Mouse (Mus musculus): ENCODE data around the gene Scn1b. TPM values are rescaled to one million over a fixed set of nuclear protein-coding genes. Genes with fewer than 3 reads are reported as not detected.

Scn1b gene
- polyA plus RNA-seq, 1 experiment from 2014 or later: 0.81 TPM

DNA sequence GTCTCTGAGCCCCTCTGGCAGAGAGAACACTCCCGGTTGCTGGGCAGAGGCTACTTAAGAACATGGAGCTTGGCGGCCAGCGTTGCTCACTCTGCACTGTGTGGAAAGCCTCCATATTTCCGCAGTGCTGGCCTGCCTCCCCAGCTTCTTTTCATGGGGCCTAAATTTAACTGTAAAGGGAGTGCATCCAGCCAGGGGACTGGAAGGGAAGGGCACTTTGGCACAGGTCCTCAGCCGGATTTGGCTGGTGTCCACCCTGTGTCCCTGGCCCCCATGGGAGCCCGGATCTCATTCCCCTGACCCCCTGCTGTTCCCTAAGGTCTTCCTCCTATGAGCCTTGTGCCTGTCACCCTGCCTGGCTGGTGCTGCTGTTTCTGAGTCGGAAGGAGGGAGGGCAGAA is 8.3 kb downstream of the Scn1b start:
- Histone ChIP-seq H3K9ac (replicated peaks; ENCODE audit: low read length) (no peak overlapping the region), H3K36me3 (replicated peaks; ENCODE audit: control insufficient read depth, insufficient read depth, low read depth, low read length) (no peaks in the 10 kb centered on the region), H3K27me3 (ENCODE audit: control insufficient read depth, insufficient read depth, low read length) (peaks cover 2% of the 10 kb centered on the region; the same call in 1 of the 2 replicates), H3K9me3 (replicated peaks; ENCODE audit: control insufficient read depth, low read length) (no peaks in the 10 kb centered on the region), H3K27ac (replicated peaks; ENCODE audit: low read depth, low read length) (no peak overlapping the region), H3K4me3 (ENCODE audit: low read depth, low read length) (no peak overlapping the region), H3K4me1 (ENCODE audit: control insufficient read depth, insufficient read depth, low read length) (peaks cover 3% of the 10 kb centered on the region; the same call in 1 of the 2 replicates), H3K4me2 (ENCODE audit: low read depth, low read length) (no peak overlapping the region)
- no peak for ATAC-seq (replicated peaks; ENCODE audit: insufficient number of reproducible peaks, low FRiP score, low TSS enrichment, low read depth)
- WGBS: 71% methylated on average over 7 of the region's 7 CpGs
- DNase-seq (ENCODE audit: low spot score): no peak

DNA sequence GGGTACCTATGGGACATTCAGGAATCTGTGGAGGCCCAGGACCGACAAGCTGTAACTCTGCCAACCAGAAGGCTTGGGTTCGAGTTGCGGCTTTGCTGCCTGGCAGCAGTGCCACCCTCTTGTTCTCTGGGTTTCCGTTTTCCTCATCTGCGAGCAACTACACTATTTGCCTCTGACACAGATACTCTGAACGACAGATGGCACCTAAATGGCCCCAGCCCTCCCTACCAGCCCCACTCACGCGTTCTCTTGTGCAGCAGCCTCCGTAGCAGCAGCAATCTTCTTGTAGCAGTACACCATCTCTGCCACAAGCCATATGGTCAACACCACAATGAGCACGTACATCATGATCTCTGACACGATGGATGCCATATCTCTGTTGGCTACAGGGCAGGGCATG is 9.3 kb downstream of the Scn1b start:
- H3K4me1 ChIP-seq (ENCODE audit: control insufficient read depth, insufficient read depth, low read length): peaks cover 3% of the 10 kb centered on the region; the same call in 1 of the 2 replicates
- no peak for ATAC-seq (replicated peaks; ENCODE audit: insufficient number of reproducible peaks, low FRiP score, low TSS enrichment, low read depth)
- WGBS: 89% methylated on average over 11 of the region's 11 CpGs

DNA sequence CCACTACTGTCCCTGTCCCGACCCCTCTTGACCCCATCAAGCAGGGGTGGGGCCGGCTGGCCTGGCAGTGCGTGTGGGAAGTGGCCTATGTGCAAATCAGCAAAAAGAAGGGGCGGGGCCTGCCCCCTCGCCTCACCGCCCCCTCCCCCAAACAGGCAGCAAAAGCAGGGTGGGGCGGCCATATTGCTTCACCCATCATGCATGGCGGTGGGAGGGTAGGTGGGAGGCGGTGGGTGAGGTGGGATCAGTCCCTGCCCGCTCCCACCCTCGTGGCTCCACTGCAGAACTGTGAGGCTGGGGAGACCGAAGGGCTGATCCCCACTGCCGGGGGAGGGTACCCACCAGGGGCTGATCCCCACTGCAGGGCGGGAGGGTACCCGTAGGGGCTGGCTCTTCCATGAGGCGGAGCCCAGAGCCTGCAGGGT is 10.1 kb downstream of the Scn1b start:
- Histone ChIP-seq H3K4me1 (ENCODE audit: control insufficient read depth, insufficient read depth, low read length) (peaks cover 3% of the 10 kb centered on the region; the same call in 1 of the 2 replicates), H3K27ac (replicated peaks; ENCODE audit: low read depth, low read length) (no peak overlapping the region), H3K4me3 (ENCODE audit: low read depth, low read length) (no peak overlapping the region), H3K9ac (replicated peaks; ENCODE audit: low read length) (no peak overlapping the region), H3K9me3 (replicated peaks; ENCODE audit: control insufficient read depth, low read length) (no peaks in the 10 kb centered on the region), H3K27me3 (ENCODE audit: control insufficient read depth, insufficient read depth, low read length) (peaks cover 2% of the 10 kb centered on the region; the same call in 1 of the 2 replicates), H3K36me3 (replicated peaks; ENCODE audit: control insufficient read depth, insufficient read depth, low read depth, low read length) (no peaks in the 10 kb centered on the region), H3K4me2 (ENCODE audit: low read depth, low read length) (no peak overlapping the region)
- DNase-seq (ENCODE audit: low spot score) (peak; percentile 24), ATAC-seq (replicated peaks; ENCODE audit: insufficient number of reproducible peaks, low FRiP score, low TSS enrichment, low read depth) (0 out of 2 replicates have a peak, but pooled peaks have one; percentile 39)
- 31% methylated on average over 16 of the region's 16 CpGs for WGBS

More for the DNA sequence above, 9.3 kb downstream of the Scn1b start:
- Histone ChIP-seq H3K9me3 (replicated peaks; ENCODE audit: control insufficient read depth, low read length) (no peaks in the 10 kb centered on the region), H3K4me2 (ENCODE audit: low read depth, low read length) (no peak overlapping the region), H3K27me3 (ENCODE audit: control insufficient read depth, insufficient read depth, low read length) (peaks cover 2% of the 10 kb centered on the region; the same call in 1 of the 2 replicates), H3K27ac (replicated peaks; ENCODE audit: low read depth, low read length) (no peak overlapping the region), H3K36me3 (replicated peaks; ENCODE audit: control insufficient read depth, insufficient read depth, low read depth, low read length) (no peaks in the 10 kb centered on the region), H3K4me3 (ENCODE audit: low read depth, low read length) (no peak overlapping the region), H3K9ac (replicated peaks; ENCODE audit: low read length) (no peak overlapping the region)
- DNase-seq (ENCODE audit: low spot score): no peak

DNA sequence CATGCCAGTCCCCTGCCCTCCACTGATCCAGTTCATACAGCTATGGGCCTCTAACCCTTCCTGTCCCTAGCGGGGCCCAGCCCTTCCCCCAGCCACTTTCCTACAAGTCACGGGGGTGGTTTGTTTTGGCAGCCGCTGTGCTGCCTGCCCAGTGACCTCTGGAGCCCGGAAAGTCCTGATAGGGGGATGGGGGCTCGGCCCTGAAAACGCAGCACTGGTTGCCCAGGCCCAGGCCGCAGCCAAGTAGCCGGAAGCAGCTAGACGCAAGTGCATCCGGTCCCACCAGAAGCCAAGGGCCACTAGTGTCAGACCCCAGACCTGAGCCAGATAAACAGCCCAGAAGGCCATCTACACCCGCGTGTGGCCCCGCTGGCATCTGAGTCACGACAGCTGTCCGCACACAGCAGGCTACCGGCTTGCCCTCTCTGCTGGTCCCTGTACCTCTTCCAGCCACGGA is 11.2 kb downstream of the Scn1b start:
- Histone ChIP-seq H3K36me3 (replicated peaks; ENCODE audit: control insufficient read depth, insufficient read depth, low read depth, low read length) (no peaks in the 10 kb centered on the region), H3K9me3 (replicated peaks; ENCODE audit: control insufficient read depth, low read length) (no peaks in the 10 kb centered on the region), H3K4me2 (ENCODE audit: low read depth, low read length) (0 out of 2 replicates have a peak overlapping the region, but pooled peaks have one; percentile 26), H3K27me3 (ENCODE audit: control insufficient read depth, insufficient read depth, low read length) (peaks cover 2% of the 10 kb centered on the region; the same call in 1 of the 2 replicates), H3K4me1 (ENCODE audit: control insufficient read depth, insufficient read depth, low read length) (peaks cover 3% of the 10 kb centered on the region; the same call in 1 of the 2 replicates), H3K27ac (replicated peaks; ENCODE audit: low read depth, low read length) (no peak overlapping the region), H3K4me3 (ENCODE audit: low read depth, low read length) (no peak overlapping the region; the same call in 1 of the 2 replicates), H3K9ac (replicated peaks; ENCODE audit: low read length) (peak overlapping the region; percentile 22; the same call in 1 of the 2 replicates)
- WGBS: 9% methylated on average over 17 of the region's 17 CpGs
- DNase-seq (ENCODE audit: low spot score) (peak; percentile 30), ATAC-seq (replicated peaks; ENCODE audit: insufficient number of reproducible peaks, low FRiP score, low TSS enrichment, low read depth) (0 out of 2 replicates have a peak, but pooled peaks have one; percentile 37)

DNA sequence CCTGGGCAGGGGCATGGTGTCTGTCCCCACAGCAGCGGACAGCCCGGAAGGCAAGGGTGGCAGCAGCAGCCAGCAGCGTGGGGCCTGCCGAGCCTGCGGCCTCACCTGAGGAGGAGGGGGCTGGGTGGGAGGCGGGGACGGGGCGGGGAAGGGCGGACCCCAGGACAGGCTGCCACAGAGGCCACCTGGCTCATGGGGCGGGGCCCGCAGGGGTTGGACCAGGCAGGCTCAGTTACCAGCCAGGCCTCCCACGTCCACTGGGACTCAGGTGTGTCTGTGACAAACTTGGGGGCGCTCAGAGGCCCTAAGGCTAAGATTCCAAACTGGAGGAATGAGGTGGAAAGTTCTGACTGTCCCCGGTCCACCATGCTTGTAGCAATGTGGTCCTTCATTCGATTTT is 11.6 kb downstream of the Scn1b start, which contains the start of gene Hpn:
Hpn (minus strand) TSS at position 109 of the 400 bp plus-strand sequence.
- H3K9ac ChIP-seq (replicated peaks; ENCODE audit: low read length): peak within 1 kb of the TSS; percentile 22; the same call in 1 of the 2 replicates
- 15% methylated on average over 15 of the region's 15 CpGs for WGBS
- ATAC-seq (replicated peaks; ENCODE audit: insufficient number of reproducible peaks, low FRiP score, low TSS enrichment, low read depth): peak; percentile 19; the same call in 1 of the 2 replicates
- H3K4me3 ChIP-seq (ENCODE audit: low read depth, low read length): no peak within 1 kb of the TSS; the same call in 1 of the 2 replicates
- no peaks in the 10 kb centered on the region for H3K36me3 ChIP-seq (replicated peaks; ENCODE audit: control insufficient read depth, insufficient read depth, low read depth, low read length)
- DNase-seq (ENCODE audit: low spot score): no peak
- H3K9me3 ChIP-seq (replicated peaks; ENCODE audit: control insufficient read depth, low read length): no peaks in the 10 kb centered on the region
- H3K27me3 ChIP-seq (ENCODE audit: control insufficient read depth, insufficient read depth, low read length): peaks cover 2% of the 10 kb centered on the region; the same call in 1 of the 2 replicates
- H3K4me2 ChIP-seq (ENCODE audit: low read depth, low read length): peak within 1 kb of the TSS; percentile 26; the same call in 1 of the 2 replicates
- H3K27ac ChIP-seq (replicated peaks; ENCODE audit: low read depth, low read length): no peak within 1 kb of the TSS
- H3K4me1 ChIP-seq (ENCODE audit: control insufficient read depth, insufficient read depth, low read length): peaks cover 3% of the 10 kb centered on the region; the same call in 1 of the 2 replicates

DNA sequence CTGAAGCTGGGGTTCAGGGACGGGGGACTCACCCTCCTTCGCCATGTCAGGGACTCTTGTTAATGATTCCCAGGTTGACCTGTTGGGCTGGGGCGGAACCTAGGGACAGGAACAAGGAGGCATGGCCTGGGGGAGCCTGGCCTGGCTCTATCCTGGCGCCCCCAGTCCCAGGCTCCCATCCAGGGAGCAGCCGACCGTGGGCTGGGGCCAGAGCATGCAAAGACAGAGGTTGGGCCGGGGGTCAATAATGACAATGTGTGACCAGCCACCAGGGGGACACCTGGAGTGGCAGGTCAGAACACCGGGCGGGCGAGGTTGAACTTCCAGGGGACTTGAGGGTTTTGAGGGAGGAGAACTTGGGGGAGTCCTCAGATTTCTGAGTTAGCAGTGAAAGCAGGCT is 12.2 kb downstream of the Scn1b start:
- Histone ChIP-seq H3K4me1 (ENCODE audit: control insufficient read depth, insufficient read depth, low read length) (peaks cover 3% of the 10 kb centered on the region; the same call in 1 of the 2 replicates), H3K27ac (replicated peaks; ENCODE audit: low read depth, low read length) (no peak overlapping the region), H3K4me3 (ENCODE audit: low read depth, low read length) (no peak overlapping the region), H3K9ac (replicated peaks; ENCODE audit: low read length) (no peak overlapping the region), H3K4me2 (ENCODE audit: low read depth, low read length) (no peak overlapping the region), H3K36me3 (replicated peaks; ENCODE audit: control insufficient read depth, insufficient read depth, low read depth, low read length) (no peaks in the 10 kb centered on the region), H3K27me3 (ENCODE audit: control insufficient read depth, insufficient read depth, low read length) (peaks cover 2% of the 10 kb centered on the region; the same call in 1 of the 2 replicates), H3K9me3 (replicated peaks; ENCODE audit: control insufficient read depth, low read length) (no peaks in the 10 kb centered on the region)
- ATAC-seq (replicated peaks; ENCODE audit: insufficient number of reproducible peaks, low FRiP score, low TSS enrichment, low read depth) (no peak), DNase-seq (ENCODE audit: low spot score) (no peak)
- 39% methylated on average over 10 of the region's 10 CpGs for WGBS

DNA sequence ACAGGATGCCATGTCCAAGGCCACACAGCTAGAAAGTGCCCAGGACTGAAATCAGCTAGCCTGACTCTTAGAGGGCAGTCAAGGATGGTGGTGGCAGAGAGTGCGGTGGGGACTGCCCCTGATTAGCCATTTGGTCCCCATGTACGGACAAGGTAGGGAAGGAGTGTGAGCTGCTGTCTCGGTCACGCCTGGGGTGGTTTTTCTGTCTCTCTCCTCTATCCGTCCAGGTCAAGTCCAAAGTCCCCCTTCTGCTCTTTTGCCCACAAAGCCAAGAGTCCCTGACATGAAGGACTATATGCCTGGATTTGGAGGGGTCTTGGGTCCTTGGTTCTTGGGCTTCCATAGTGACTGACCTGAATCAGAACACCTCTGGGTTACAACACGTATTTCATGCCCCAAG is 13.0 kb downstream of the Scn1b start:
- Histone ChIP-seq H3K9ac (replicated peaks; ENCODE audit: low read length) (no peak overlapping the region), H3K27ac (replicated peaks; ENCODE audit: low read depth, low read length) (no peak overlapping the region), H3K27me3 (ENCODE audit: control insufficient read depth, insufficient read depth, low read length) (peaks cover 2% of the 10 kb centered on the region; the same call in 1 of the 2 replicates), H3K4me1 (ENCODE audit: control insufficient read depth, insufficient read depth, low read length) (peaks cover 3% of the 10 kb centered on the region; the same call in 1 of the 2 replicates), H3K36me3 (replicated peaks; ENCODE audit: control insufficient read depth, insufficient read depth, low read depth, low read length) (no peaks in the 10 kb centered on the region), H3K4me2 (ENCODE audit: low read depth, low read length) (no peak overlapping the region), H3K9me3 (replicated peaks; ENCODE audit: control insufficient read depth, low read length) (no peaks in the 10 kb centered on the region), H3K4me3 (ENCODE audit: low read depth, low read length) (no peak overlapping the region)
- no peak for ATAC-seq (replicated peaks; ENCODE audit: insufficient number of reproducible peaks, low FRiP score, low TSS enrichment, low read depth)
- no peak for DNase-seq (ENCODE audit: low spot score)
- 81% methylated on average over 6 of the region's 6 CpGs for WGBS

DNA sequence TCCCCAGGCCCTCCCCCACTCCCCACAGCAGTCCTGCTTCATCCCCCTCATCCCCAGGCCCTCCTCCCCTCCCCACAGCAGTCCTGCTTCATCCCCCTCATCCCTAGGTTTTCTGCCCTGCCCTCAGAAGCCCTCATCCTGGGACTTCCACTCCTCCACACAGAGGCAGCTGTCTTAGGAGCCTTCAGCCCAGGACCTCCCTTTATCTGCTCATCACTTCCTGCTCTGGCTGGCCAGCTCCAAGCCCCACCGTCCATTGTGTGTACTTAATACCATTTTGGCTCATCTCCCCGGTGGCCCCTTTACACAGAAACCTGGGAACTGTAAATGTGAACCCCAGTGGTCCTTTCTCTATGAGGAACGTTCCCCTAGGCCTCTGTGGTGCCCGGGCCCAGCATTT is 14.8 kb downstream of the Scn1b start:
- Histone ChIP-seq H3K4me3 (ENCODE audit: low read depth, low read length) (no peak overlapping the region), H3K4me2 (ENCODE audit: low read depth, low read length) (no peak overlapping the region), H3K36me3 (replicated peaks; ENCODE audit: control insufficient read depth, insufficient read depth, low read depth, low read length) (no peaks in the 10 kb centered on the region), H3K9ac (replicated peaks; ENCODE audit: low read length) (no peak overlapping the region), H3K4me1 (ENCODE audit: control insufficient read depth, insufficient read depth, low read length) (peaks cover 3% of the 10 kb centered on the region; the same call in 1 of the 2 replicates), H3K27ac (replicated peaks; ENCODE audit: low read depth, low read length) (no peak overlapping the region), H3K27me3 (ENCODE audit: control insufficient read depth, insufficient read depth, low read length) (peaks cover 2% of the 10 kb centered on the region; the same call in 1 of the 2 replicates), H3K9me3 (replicated peaks; ENCODE audit: control insufficient read depth, low read length) (no peaks in the 10 kb centered on the region)
- DNase-seq (ENCODE audit: low spot score) (no peak), ATAC-seq (replicated peaks; ENCODE audit: insufficient number of reproducible peaks, low FRiP score, low TSS enrichment, low read depth) (no peak)
- 47% methylated on average over 4 of the region's 4 CpGs for WGBS
